Mouse (Mus musculus) pancreas, adult 10 weeks (tissue): ENCODE data around the gene Kif28. TPM values are rescaled to one million over a fixed set of nuclear protein-coding genes. Genes with fewer than 3 reads are reported as not detected.

Experiments
- polyA plus RNA-seq: library from polyadenylated mRNA; stranded (reverse); fragments of 350-450 nt; fragmentation: Illumina TruSeq; extraction: RNeasy Lipid Tissue Mini Kit (QIAGEN cat#74804); gene quantifications from one replicate; pipeline ENCODE4 v1.2.3, GENCODE M21; 2015; ENCODE audit warnings: low read depth, low replicate concordance; ENCODE audit not compliant: insufficient read depth

The Kif28 gene
- not detected for polyA plus RNA-seq

DNA sequence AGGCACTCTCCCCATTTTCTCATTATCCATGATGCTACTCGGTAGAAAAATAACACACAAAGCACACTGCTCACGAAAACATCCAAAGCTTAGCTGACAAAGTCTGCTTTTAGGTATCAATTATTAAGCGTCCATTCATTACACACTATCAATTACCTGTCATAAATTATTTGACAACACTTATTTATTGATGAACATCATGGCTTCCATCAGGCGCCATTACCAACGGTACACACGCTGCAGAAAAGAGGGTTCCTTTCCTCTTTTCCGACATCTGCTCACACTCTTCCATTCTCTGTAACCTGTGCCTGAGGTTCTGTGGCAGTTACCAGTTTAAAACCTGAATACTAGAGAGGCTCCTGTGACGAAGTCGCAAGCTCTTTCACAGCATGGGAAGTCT is at the start of gene Kif28:
Gene Kif28, minus strand, starts transcription at position 101 of the 400 bp plus-strand sequence.

DNA sequence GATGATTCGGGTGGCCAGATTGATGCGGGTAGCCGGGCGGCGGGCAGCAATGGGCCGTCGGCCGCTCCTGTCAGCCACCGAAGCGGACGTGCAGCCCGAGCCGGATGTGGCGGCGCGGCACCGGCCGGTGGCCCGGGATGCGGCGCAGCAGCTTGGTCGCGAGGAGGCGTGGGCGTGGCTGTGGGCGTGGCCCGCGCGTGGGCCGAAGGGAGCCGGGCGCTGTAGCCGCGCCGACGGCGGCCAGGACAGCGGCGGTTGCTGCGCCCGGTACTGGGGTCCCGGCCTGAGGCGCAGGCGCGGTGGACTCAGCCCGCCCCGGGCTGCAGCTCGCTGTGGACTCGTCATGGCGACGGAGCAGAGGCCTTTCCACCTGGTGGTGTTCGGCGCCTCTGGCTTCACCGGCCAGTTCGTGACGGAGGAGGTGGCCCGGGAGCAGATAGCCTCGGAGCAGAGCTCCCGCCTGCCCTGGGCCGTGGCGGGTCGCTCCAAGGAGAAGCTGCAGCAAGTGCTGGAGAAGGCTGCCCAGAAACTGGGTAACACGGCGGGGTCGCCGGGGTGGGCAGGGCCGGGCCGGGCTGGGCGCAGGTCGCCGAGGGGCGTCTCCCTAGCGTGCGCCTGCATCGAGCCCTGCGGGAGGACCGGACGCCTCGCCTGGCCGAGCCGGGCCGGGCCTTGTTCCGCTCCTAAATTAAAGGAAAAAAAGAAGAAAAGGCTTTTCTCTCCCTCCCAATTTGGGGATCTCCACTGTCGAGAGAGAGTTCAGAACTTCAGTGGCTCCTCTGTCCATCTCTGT is 76.9 kb downstream of the Kif28 start, which contains the start of gene Sccpdh:
Gene Sccpdh, plus strand, starts transcription at position 198 of the 793 bp plus-strand sequence.

Other genes starting within 250 kb of the Kif28 start
- 1.3 TPM for gene Smyd3, start 227.2 kb downstream of the Kif28 start, polyA plus RNA-seq
- 8.9 TPM for gene Tfb2m, start 199.0 kb downstream of the Kif28 start, polyA plus RNA-seq
- 3.9 TPM for gene Cnst, start 198.9 kb downstream of the Kif28 start, polyA plus RNA-seq
- 4.7 TPM for gene Sccpdh, start 77.1 kb downstream of the Kif28 start, polyA plus RNA-seq
- not detected for gene Gm10518, start 58.1 kb upstream of the Kif28 start, polyA plus RNA-seq
- 9.0 TPM for gene Ahctf1, start 58.4 kb upstream of the Kif28 start, polyA plus RNA-seq
- 10.6 TPM for gene Cdc42bpa, start 215.2 kb upstream of the Kif28 start, polyA plus RNA-seq